Mouse (Mus musculus) neural tube, embryonic 12.5 days (tissue): ENCODE results near the gene Ptpn6. TPM values are rescaled to one million over a fixed set of nuclear protein-coding genes. Genes with fewer than 3 reads are reported as not detected.

Experiments used
- ATAC-seq: fragments of 200-750 bp; cut with Nextera tagmentation; 2 replicates; pipeline ENCODE4 v1.8.0; 2017; ENCODE audit warnings: low read depth, mild to moderate bottlenecking, moderate TSS enrichment, moderate library complexity; ENCODE audit not compliant: low FRiP score
- H3K27ac ChIP-seq: fragments of 300-500 bp; sonication (generic); 2 replicates; pipeline ENCODE4 v1.5.1; 2016
- H3K27me3 ChIP-seq: fragments of 300-500 bp; sonication (generic); replicated peaks from 2 replicates; pipeline ENCODE4 v1.6.1; 2016; ENCODE audit warnings: mild to moderate bottlenecking
- H3K36me3 ChIP-seq: fragments of 300-500 bp; sonication (generic); 2 replicates; pipeline ENCODE4 v1.6.1; 2016; ENCODE audit warnings: mild to moderate bottlenecking
- H3K4me1 ChIP-seq: fragments of 300-500 bp; sonication (generic); 2 replicates; pipeline ENCODE4 v1.6.1; 2016
- H3K4me2 ChIP-seq: fragments of 300-500 bp; sonication (generic); replicated peaks from 2 replicates; pipeline ENCODE4 v1.6.1; 2016; ENCODE audit warnings: mild to moderate bottlenecking
- H3K4me3 ChIP-seq: fragments of 300-500 bp; sonication (generic); 2 replicates; pipeline ENCODE4 v1.5.1; 2016
- H3K9ac ChIP-seq: fragments of 300-500 bp; sonication (generic); 2 replicates; pipeline ENCODE4 v1.6.1; 2016; ENCODE audit warnings: mild to moderate bottlenecking
- H3K9me3 ChIP-seq: fragments of 300-500 bp; sonication (generic); 2 replicates; pipeline ENCODE4 v1.6.1; 2016; ENCODE audit warnings: mild to moderate bottlenecking
- WGBS: fragments of 180-500 bp; shearing (Covaris S2); methylation state at CpG from one replicate; pipeline ENCODE4 v1.1.7; 2016; 5-methylcytosine and 5-hydroxymethylcytosine counted together
- polyA plus RNA-seq: library from polyadenylated mRNA; unstranded; fragments of >200 nt; fragmentation: Nextera tagmentation; extraction: Ambion mirVana; gene quantifications from 2 replicates; pipeline ENCODE4 v1.2.1, GENCODE M21; 2016

Gene Ptpn6
- polyA plus RNA-seq, 1 experiment from 2014 or later = 6.6 TPM

DNA sequence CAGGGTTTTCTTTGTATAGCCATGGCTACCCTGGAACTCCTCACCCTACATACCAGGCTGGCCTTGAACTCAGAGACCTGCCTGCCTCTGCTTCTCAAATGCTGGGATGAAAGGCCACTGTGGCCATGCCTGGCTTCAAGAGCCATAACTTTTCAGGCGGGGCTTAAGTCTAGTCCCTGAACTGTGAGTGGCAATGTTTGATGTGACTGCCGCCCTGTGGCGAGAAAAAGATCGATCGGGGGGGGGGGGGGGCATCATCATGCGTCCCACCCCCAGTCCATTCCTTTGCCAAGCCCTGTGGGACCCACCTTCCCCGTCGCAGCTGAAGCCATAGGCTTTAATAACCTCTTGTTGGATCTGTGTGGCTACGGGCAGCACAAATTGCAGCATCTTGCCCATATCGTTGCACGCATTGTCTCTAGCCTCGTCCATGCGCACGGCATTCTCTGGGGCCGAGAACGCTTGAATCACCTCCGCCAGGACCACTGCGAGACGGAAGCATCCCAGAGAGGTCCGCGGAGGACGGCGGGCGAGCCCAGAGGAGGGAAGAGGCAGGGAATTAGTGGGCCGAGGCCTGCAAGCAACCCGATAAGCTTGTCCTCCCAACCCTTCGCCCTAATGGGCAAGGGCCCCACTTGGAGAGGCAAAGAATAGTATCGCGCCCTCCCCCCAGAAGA lies 1.8 kb upstream of the Ptpn6 start:
- H3K4me1 ChIP-seq = peaks cover 32% of the 10 kb centered on the region
- H3K27ac ChIP-seq = peak overlapping the region; percentile 99
- peak; percentile 29 for ATAC-seq
- peak overlapping the region; percentile 77 for H3K4me2 ChIP-seq
- no peaks in the 10 kb centered on the region for H3K27me3 ChIP-seq
- H3K9me3 ChIP-seq = no peaks in the 10 kb centered on the region
- WGBS = under 1% methylated on average over 29 of the region's 29 CpGs
- peaks cover 25% of the 10 kb centered on the region for H3K36me3 ChIP-seq
- peak overlapping the region; percentile 64 for H3K4me3 ChIP-seq
- H3K9ac ChIP-seq = peak overlapping the region; percentile 89

DNA sequence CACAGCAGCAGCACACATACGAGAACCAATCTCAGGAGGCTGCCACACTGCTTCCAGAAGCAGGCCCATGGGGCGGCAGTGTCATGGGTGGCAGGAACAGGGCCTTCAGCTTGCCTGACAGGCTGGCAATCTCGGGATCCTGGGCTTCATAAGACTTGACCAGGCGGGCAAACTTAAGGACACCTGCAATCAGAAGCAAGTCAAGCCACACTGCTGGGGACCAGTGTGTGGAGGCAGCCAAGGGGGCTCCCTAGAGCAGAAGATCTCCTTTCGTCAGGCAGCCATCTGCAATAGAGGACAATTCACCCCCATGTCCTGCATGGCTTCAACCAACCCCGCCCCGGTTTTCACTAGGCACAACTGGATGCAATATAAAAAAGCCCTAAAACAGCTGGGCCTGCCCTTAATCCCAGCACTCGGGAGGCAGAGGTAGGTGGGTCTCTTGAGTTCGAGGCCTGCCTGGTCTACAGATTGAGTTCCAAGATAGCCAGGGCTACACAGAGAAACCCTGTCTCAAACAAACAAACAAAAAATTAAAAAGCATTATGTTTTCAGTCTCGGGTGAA lies 800 bp upstream of the Ptpn6 start:
- H3K4me1 ChIP-seq = peaks cover 26% of the 10 kb centered on the region
- H3K9ac ChIP-seq = no peak overlapping the region
- H3K36me3 ChIP-seq = peaks cover 16% of the 10 kb centered on the region
- H3K27me3 ChIP-seq = no peaks in the 10 kb centered on the region
- H3K9me3 ChIP-seq = no peaks in the 10 kb centered on the region
- no peak for ATAC-seq
- H3K4me2 ChIP-seq = 0 out of 2 replicates have a peak overlapping the region, but pooled peaks have one; percentile 77
- WGBS = 83% methylated on average over 10 of the region's 10 CpGs
- H3K27ac ChIP-seq = no peak overlapping the region
- H3K4me3 ChIP-seq = no peak overlapping the region

DNA sequence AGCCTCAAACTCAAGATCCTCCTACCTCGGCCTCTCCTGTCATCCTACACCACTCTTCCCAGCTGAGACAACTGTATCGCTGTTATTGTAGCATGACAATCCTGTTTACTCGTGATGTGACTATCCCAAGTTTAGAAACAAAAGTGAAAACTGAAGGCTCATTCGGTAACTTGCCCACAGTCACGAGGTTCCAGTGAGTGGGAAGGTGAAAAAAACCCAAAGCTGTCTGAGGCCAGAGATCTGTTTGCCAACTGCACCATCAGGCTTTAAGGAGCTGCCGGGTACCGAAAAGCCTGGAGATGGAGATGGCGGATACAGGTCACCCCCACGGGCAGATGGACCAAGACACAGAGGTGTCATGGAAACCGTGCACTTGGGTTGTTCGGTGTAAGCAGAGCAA lies 1.5 kb downstream of the Ptpn6 start:
- Histone ChIP-seq H3K4me3 (no peak overlapping the region), H3K9me3 (no peaks in the 10 kb centered on the region), H3K4me2 (no peak overlapping the region), H3K36me3 (no peaks in the 10 kb centered on the region), H3K27me3 (no peaks in the 10 kb centered on the region), H3K9ac (no peak overlapping the region), H3K4me1 (peaks cover 28% of the 10 kb centered on the region), H3K27ac (no peak overlapping the region)
- 93% methylated on average over 11 of the region's 11 CpGs for WGBS
- ATAC-seq = no peak

DNA sequence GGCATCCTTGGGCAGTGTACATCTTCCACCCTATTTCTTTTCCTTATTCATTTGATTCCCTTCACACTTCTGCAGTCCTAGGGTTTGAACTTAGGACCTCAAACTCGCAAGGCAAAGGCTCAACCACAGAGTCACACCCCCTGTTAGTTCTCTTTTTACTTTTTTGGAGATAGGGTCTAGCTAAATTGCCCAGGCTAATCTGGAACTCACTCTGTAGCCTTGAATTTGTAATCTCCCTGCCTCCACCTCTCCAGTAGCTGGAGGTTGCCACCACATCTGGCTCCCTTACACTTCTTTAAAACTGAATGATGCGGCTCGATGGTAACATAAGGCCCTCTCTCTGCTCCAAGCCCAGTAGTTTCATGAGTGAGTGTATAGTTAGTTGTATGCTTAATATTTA lies 4.1 kb downstream of the Ptpn6 start:
- Histone ChIP-seq H3K4me3 (no peak overlapping the region), H3K27me3 (no peaks in the 10 kb centered on the region), H3K4me2 (no peak overlapping the region), H3K9ac (no peak overlapping the region), H3K27ac (no peak overlapping the region), H3K36me3 (no peaks in the 10 kb centered on the region), H3K4me1 (peaks cover 15% of the 10 kb centered on the region), H3K9me3 (no peaks in the 10 kb centered on the region)
- ATAC-seq = no peak
- 95% methylated on average over 3 of the region's 3 CpGs for WGBS

DNA sequence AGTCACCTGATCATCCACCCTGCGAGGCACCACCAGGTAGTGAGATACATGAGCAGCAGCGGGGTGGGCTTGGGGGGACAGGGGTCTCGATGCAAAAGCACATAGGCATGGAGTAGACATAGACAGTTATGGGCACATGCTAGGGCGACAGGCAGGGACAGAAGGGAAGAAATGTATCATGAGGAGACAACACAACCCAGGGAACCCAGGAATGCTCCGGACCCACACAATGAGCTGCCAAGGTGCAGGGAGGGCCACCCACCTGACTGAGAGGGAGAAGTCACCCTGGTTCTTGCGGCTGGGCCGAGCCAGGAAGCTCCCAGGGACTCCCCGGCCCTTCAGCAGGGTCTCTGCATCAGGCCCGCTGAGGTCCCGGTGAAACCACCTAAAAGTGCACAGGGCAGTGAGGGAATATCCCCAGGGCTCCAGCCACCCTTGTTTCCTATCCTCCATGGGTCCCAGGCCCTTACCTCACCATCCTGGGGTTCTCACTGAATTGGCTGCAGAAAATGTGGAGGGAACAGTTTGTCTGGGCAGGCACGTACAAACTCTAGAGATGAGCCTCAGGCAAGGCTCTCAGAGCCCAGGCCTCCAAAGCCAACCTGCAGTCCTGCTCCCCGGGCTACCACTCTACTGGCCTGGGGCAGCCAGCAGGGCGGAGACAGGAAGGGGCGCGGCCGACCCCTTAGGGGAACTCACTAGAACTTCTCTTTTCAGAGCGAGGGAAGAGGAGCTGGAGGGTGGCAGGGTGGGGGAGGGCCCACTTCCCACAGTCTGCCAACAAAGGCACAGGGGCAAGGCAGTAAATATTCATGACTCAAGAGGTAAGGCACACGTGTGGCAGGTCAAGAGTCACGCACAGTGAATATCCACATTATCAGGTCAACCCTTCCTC lies 5.8 kb downstream of the Ptpn6 start:
- Histone ChIP-seq H3K36me3 (no peaks in the 10 kb centered on the region), H3K27ac (no peak overlapping the region), H3K9me3 (no peaks in the 10 kb centered on the region), H3K4me3 (0 out of 2 replicates have a peak overlapping the region, but pooled peaks have one; percentile 2), H3K4me1 (0 out of 2 replicates have a peak, but pooled peaks cover 5% of the 10 kb centered on the region), H3K9ac (no peak overlapping the region; the same call in 1 of the 2 replicates), H3K4me2 (no peak overlapping the region), H3K27me3 (no peaks in the 10 kb centered on the region)
- no peak for ATAC-seq
- WGBS = 51% methylated on average over 19 of the region's 19 CpGs

DNA sequence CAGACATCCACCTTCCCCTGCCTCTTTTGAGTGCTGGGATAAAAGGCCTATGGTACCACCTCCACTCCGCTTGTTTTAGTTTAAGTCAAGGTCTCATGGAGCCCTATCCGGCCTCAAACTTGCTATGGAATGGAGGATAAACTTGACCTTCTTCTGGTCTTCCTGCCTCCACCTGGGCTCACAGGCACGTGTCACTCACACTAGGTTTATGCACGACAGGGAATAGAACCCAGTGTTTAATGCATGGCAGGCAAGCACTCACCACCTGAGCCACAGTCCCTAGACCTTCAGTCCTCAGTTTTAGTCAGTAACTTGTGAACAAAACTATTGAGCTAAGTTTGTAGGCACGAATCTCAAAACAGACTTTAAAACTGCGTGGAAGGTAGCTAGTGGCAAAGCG lies 7.5 kb downstream of the Ptpn6 start:
- Histone ChIP-seq H3K9me3 (no peaks in the 10 kb centered on the region), H3K27me3 (no peaks in the 10 kb centered on the region), H3K27ac (no peak overlapping the region), H3K36me3 (no peaks in the 10 kb centered on the region), H3K4me3 (no peak overlapping the region), H3K4me2 (no peak overlapping the region), H3K4me1 (0 out of 2 replicates have a peak, but pooled peaks cover 5% of the 10 kb centered on the region), H3K9ac (no peak overlapping the region)
- no peak for ATAC-seq
- 88% methylated on average over 7 of the region's 7 CpGs for WGBS

DNA sequence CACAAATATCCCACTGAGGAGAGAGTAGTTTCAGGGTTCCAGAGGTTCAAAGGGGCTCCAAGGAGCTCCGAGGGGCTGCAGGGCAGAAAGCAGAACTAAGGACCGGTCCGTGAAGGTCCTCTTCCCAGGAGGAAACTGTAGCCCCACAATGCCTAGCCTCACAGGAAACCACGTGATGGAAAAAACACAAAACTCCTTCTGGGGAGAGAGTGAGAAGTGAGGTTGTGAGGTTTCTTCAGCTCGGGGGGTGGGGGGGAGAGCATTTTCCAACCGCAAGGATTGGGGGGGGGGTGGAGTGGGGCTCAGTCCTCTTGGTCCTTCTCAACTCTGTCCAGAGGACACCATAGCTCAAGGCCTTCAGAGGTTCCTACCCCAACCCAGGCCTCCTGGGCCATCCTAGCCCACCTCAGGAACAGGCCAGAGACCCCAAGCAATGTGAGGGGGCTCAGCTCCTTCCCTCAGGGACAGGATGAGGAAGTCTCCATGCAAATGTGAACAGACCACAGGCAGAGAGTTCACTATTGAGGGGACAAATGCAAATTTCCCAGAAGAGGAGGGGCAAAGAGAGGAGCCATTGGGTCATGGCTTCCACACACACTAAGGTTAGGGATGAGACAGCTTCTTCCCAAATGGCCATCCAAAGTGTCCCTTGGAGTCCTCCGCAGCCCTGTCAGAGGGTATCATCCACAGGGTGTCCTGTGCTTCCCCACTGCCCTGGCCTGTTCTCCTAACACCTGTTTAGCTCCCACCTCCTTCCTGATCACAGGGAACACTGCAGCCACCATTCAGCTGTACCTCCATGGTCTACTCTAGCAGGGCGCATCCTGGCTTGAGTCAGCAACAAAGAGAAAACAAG lies 8.4 kb downstream of the Ptpn6 start:
- H3K36me3 ChIP-seq = no peaks in the 10 kb centered on the region
- H3K4me3 ChIP-seq = no peak overlapping the region
- H3K4me2 ChIP-seq = no peak overlapping the region
- no peaks in the 10 kb centered on the region for H3K27me3 ChIP-seq
- H3K9me3 ChIP-seq = no peaks in the 10 kb centered on the region
- no peak overlapping the region for H3K9ac ChIP-seq
- H3K27ac ChIP-seq = no peak overlapping the region
- 0 out of 2 replicates have a peak, but pooled peaks cover 5% of the 10 kb centered on the region for H3K4me1 ChIP-seq
- 81% methylated on average over 8 of the region's 8 CpGs for WGBS
- no peak for ATAC-seq

DNA sequence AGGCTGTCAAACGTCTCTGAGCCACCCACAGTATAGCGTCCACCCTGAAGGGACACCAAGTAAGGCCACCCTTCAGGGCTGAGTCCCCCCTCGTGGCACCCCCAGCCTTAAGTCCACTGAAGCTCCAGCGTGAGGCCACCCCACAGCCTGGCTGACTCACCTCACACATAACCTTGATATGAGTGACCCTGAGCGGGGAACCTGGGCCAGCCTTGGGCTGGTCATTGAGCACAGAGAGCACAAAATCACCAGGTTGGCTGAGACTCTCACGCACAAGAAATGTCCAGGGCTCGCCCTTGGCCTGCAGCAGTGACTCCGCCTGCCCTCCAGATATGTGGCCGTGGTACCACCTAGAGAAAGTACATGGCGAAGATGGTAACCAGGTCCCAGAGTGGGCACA lies 9.9 kb downstream of the Ptpn6 start:
- Histone ChIP-seq H3K4me1 (0 out of 2 replicates have a peak, but pooled peaks cover 5% of the 10 kb centered on the region), H3K27me3 (no peaks in the 10 kb centered on the region), H3K27ac (no peak overlapping the region), H3K4me2 (no peak overlapping the region), H3K9me3 (no peaks in the 10 kb centered on the region), H3K4me3 (no peak overlapping the region), H3K9ac (no peak overlapping the region), H3K36me3 (no peaks in the 10 kb centered on the region)
- no peak for ATAC-seq
- 93% methylated on average over 10 of the region's 10 CpGs for WGBS

DNA sequence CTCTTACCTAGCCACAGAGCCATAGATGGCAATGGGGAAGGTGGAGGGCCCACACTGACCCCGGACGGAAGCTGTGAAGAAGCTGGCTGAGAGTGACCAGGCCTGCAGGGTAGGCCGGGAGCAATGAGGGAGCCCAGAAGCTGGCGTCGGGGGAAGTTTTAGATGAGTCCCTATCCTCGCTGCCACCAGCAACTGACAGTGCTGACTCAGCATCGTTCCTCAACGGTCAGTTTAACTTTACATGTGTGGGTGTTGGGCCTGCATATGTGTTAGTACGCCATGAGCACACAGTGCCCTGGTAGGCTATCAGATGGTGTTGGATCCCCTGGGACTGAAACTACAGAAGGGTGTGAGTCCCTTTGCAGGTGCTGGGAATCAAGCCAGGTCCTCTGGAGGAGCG lies 14.0 kb downstream of the Ptpn6 start:
- WGBS = 86% methylated on average over 10 of the region's 10 CpGs
- H3K27me3 ChIP-seq = no peaks in the 10 kb centered on the region
- H3K4me1 ChIP-seq = no peaks in the 10 kb centered on the region
- H3K27ac ChIP-seq = no peak overlapping the region
- H3K4me2 ChIP-seq = no peak overlapping the region
- no peak overlapping the region for H3K9ac ChIP-seq
- no peaks in the 10 kb centered on the region for H3K9me3 ChIP-seq
- no peaks in the 10 kb centered on the region for H3K36me3 ChIP-seq
- H3K4me3 ChIP-seq = no peak overlapping the region
- no peak for ATAC-seq

DNA sequence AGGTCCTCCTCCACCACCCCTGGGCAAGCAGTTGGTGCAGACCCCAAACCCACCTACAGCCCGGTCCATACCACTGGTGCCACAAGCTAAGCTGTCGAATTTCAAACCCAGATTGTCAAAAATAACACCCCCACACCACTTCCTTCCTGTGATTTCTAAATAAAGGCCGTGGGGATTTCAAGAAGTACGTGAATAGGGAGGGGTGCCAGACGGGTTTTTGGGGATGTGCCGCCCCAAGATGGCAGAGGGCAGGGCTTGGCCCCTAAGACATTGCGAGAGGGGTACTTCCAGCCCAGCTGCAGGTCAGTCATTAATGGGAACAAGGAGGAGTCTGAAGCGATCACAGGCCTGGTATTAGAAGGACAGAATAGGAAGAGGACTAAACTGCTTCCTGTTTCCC lies 15.0 kb downstream of the Ptpn6 start:
- H3K4me2 ChIP-seq = no peak overlapping the region
- no peak overlapping the region for H3K9ac ChIP-seq
- no peak for ATAC-seq
- 79% methylated on average over 8 of the region's 8 CpGs for WGBS
- no peak overlapping the region for H3K4me3 ChIP-seq
- no peaks in the 10 kb centered on the region for H3K4me1 ChIP-seq
- no peaks in the 10 kb centered on the region for H3K36me3 ChIP-seq
- no peak overlapping the region for H3K27ac ChIP-seq
- no peaks in the 10 kb centered on the region for H3K9me3 ChIP-seq
- no peaks in the 10 kb centered on the region for H3K27me3 ChIP-seq

DNA sequence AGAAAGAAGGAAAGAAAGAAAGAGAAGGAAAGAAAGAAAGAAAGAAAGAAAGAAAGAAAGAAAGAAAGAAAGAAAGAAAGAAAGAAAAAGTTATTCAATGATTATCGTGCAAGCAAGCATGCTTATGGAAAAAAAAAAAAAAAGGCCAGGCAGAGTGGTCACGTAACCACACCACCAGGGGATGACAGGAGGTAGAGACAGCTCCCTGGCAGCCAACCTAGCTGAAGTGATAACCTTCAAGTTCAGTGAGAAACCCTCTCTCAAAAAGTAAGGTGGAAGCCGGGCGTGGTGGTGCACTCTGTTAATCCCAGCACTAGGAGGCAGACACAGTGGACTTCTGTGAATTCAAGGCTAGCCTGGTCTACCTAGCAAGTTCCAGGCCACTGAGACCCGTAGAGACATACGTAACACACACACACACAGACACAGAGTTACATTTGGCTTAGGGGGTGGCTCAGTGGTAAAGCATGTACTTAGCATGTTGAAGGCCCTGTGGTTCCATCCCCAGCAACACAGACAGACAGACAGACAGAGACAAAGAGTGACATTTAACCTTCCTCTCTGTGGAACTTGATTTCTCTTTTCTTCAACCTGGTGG lies 15.5 kb downstream of the Ptpn6 start:
- no peak for ATAC-seq
- Histone ChIP-seq H3K4me3 (no peak overlapping the region), H3K9ac (no peak overlapping the region), H3K4me1 (no peaks in the 10 kb centered on the region), H3K36me3 (peaks cover under 1% of the 10 kb centered on the region), H3K27ac (no peak overlapping the region), H3K9me3 (no peaks in the 10 kb centered on the region), H3K4me2 (no peak overlapping the region), H3K27me3 (no peaks in the 10 kb centered on the region)
- WGBS = 83% methylated on average over 6 of the region's 6 CpGs
